Mouse (Mus musculus) stomach, embryonic 14.5 days (tissue): Measurements from ENCODE around the gene Ankrd13c. TPM values are rescaled to one million over a fixed set of nuclear protein-coding genes. Genes with fewer than 3 reads are reported as not detected.

Source experiments
- ATAC-seq: fragments of 200-750 bp; cut with Nextera tagmentation; 2 replicates; pipeline ENCODE4 v1.8.0; 2017; ENCODE audit warnings: low read depth, moderate TSS enrichment; ENCODE audit not compliant: insufficient number of reproducible peaks, insufficient read depth, low FRiP score
- H3K27ac ChIP-seq: fragments of 300-500 bp; sonication (generic); 2 replicates; pipeline ENCODE4 v1.5.1; 2014; ENCODE audit warnings: mild to moderate bottlenecking, low read length, moderate library complexity, mixed read lengths
- H3K27me3 ChIP-seq: fragments of 300-500 bp; sonication (generic); 2 replicates; pipeline ENCODE4 v1.6.1; 2014; ENCODE audit warnings: low read length, control low read depth, mixed read lengths; ENCODE audit not compliant: control insufficient read depth, insufficient read depth
- H3K36me3 ChIP-seq: fragments of 300-500 bp; sonication (generic); 2 replicates; pipeline ENCODE4 v1.6.1; 2014; ENCODE audit warnings: mild to moderate bottlenecking, control low read depth, low read length, moderate library complexity, mixed read lengths; ENCODE audit not compliant: control insufficient read depth, insufficient read depth
- H3K4me1 ChIP-seq: fragments of 300-500 bp; sonication (generic); 2 replicates; pipeline ENCODE4 v1.6.1; 2014; ENCODE audit warnings: low read length, control low read depth, mixed read lengths; ENCODE audit not compliant: control insufficient read depth, insufficient read depth
- H3K4me2 ChIP-seq: fragments of 300-500 bp; sonication (generic); replicated peaks from 2 replicates; pipeline ENCODE4 v1.6.1; 2014; ENCODE audit warnings: low read depth, low read length, control low read depth
- H3K4me3 ChIP-seq: fragments of 300-500 bp; sonication (generic); 2 replicates; pipeline ENCODE4 v1.5.1; 2014; ENCODE audit warnings: low read depth, low read length, control low read depth
- H3K9ac ChIP-seq: fragments of 300-500 bp; sonication (generic); replicated peaks from 2 replicates; pipeline ENCODE4 v1.6.1; 2014; ENCODE audit warnings: low read depth, mild to moderate bottlenecking, control low read depth, low read length, moderate library complexity, mixed read lengths
- H3K9me3 ChIP-seq: fragments of 300-500 bp; sonication (generic); 2 replicates; pipeline ENCODE4 v1.6.1; 2016; ENCODE audit warnings: low read depth, low read length, control low read depth; ENCODE audit not compliant: control insufficient read depth
- WGBS: fragments of 180-500 bp; shearing (Covaris S2); extraction: QIAGEN DNeasy Blood & Tissue Kit; methylation state at CpG from one replicate; pipeline ENCODE4 v1.1.7; 2014; 5-methylcytosine and 5-hydroxymethylcytosine counted together
- polyA plus RNA-seq: library from polyadenylated mRNA; unstranded; fragments of >200 nt; fragmentation: Nextera tagmentation; extraction: Ambion mirVana; gene quantifications from 2 replicates; pipeline ENCODE4 v1.2.1, GENCODE M21; 2014

The Ankrd13c gene
- polyA plus RNA-seq, 1 experiment from 2014 or later = 24.7 TPM

- 91% methylated on average over 2 of the region's 2 CpGs for WGBS
- ATAC-seq = no peak
- H3K9ac ChIP-seq = no peak overlapping the region
- no peaks in the 10 kb centered on the region for H3K9me3 ChIP-seq
- no peaks in the 10 kb centered on the region for H3K4me1 ChIP-seq
- no peaks in the 10 kb centered on the region for H3K36me3 ChIP-seq
- H3K4me2 ChIP-seq = no peak overlapping the region
- no peaks in the 10 kb centered on the region for H3K27me3 ChIP-seq
- H3K27ac ChIP-seq = no peak overlapping the region
- no peak overlapping the region for H3K4me3 ChIP-seq
Observed at GRCm38 (mm10) chr3:157971151-157971550, 24.1 kb downstream of the Ankrd13c start.

- no peak for ATAC-seq
- no peak overlapping the region for H3K9ac ChIP-seq
- H3K36me3 ChIP-seq = no peaks in the 10 kb centered on the region
- H3K27ac ChIP-seq = no peak overlapping the region
- H3K9me3 ChIP-seq = no peaks in the 10 kb centered on the region
- H3K27me3 ChIP-seq = no peaks in the 10 kb centered on the region
- H3K4me2 ChIP-seq = no peak overlapping the region
- 98% methylated on average over 2 of the region's 2 CpGs for WGBS
- H3K4me3 ChIP-seq = no peak overlapping the region
- no peaks in the 10 kb centered on the region for H3K4me1 ChIP-seq
Observed at GRCm38 (mm10) chr3:157973236-157973635, 26.2 kb downstream of the Ankrd13c start.

GRCm38 (mm10) chr3:157979619-157980018 lies 32.6 kb downstream of the Ankrd13c start:
- no peak overlapping the region for H3K4me2 ChIP-seq
- no peak overlapping the region for H3K4me3 ChIP-seq
- no peak for ATAC-seq
- no peaks in the 10 kb centered on the region for H3K9me3 ChIP-seq
- H3K27me3 ChIP-seq = no peaks in the 10 kb centered on the region
- H3K27ac ChIP-seq = no peak overlapping the region
- H3K9ac ChIP-seq = no peak overlapping the region
- H3K36me3 ChIP-seq = no peaks in the 10 kb centered on the region
- H3K4me1 ChIP-seq = no peaks in the 10 kb centered on the region

- ATAC-seq = no peak
Observed at GRCm38 (mm10) chr3:157993322-157993721, 46.3 kb downstream of the Ankrd13c start.

GRCm38 (mm10) chr3:157995726-157996125 lies 48.7 kb downstream of the Ankrd13c start:
- Histone ChIP-seq H3K4me3 (no peak overlapping the region), H3K27me3 (no peaks in the 10 kb centered on the region), H3K27ac (no peak overlapping the region), H3K9ac (no peak overlapping the region), H3K4me2 (no peak overlapping the region), H3K36me3 (peaks cover 7% of the 10 kb centered on the region), H3K9me3 (no peaks in the 10 kb centered on the region), H3K4me1 (no peaks in the 10 kb centered on the region)
- ATAC-seq = no peak
- WGBS = 90% methylated on average over 2 of the region's 2 CpGs

More at GRCm38 (mm10) chr3:157993322-157993721, 46.3 kb downstream of the Ankrd13c start:
- Histone ChIP-seq H3K9me3 (no peaks in the 10 kb centered on the region), H3K4me2 (no peak overlapping the region), H3K36me3 (peaks cover 14% of the 10 kb centered on the region), H3K9ac (no peak overlapping the region), H3K27ac (no peak overlapping the region), H3K27me3 (no peaks in the 10 kb centered on the region), H3K4me3 (no peak overlapping the region), H3K4me1 (no peaks in the 10 kb centered on the region)

- no peak overlapping the region for H3K9ac ChIP-seq
- WGBS = 74% methylated on average over 1 of the region's 1 CpGs
- no peak for ATAC-seq
- H3K4me2 ChIP-seq = no peak overlapping the region
- no peak overlapping the region for H3K27ac ChIP-seq
- no peaks in the 10 kb centered on the region for H3K27me3 ChIP-seq
- peaks cover 11% of the 10 kb centered on the region for H3K36me3 ChIP-seq
- H3K4me3 ChIP-seq = no peak overlapping the region
- no peaks in the 10 kb centered on the region for H3K9me3 ChIP-seq
- no peaks in the 10 kb centered on the region for H3K4me1 ChIP-seq
Observed at GRCm38 (mm10) chr3:157998742-157999369, 51.8 kb downstream of the Ankrd13c start.

GRCm38 (mm10) chr3:158008647-158009046 lies 61.6 kb downstream of the Ankrd13c start:
- H3K9me3 ChIP-seq = no peaks in the 10 kb centered on the region
- no peak overlapping the region for H3K27ac ChIP-seq
- no peaks in the 10 kb centered on the region for H3K4me1 ChIP-seq
- H3K4me2 ChIP-seq = no peak overlapping the region
- no peak overlapping the region for H3K4me3 ChIP-seq
- no peaks in the 10 kb centered on the region for H3K27me3 ChIP-seq
- 63% methylated on average over 1 of the region's 1 CpGs for WGBS
- H3K9ac ChIP-seq = no peak overlapping the region
- ATAC-seq = no peak
- H3K36me3 ChIP-seq = peaks cover 52% of the 10 kb centered on the region

- no peaks in the 10 kb centered on the region for H3K4me1 ChIP-seq
- H3K9me3 ChIP-seq = no peaks in the 10 kb centered on the region
- H3K4me2 ChIP-seq = no peak overlapping the region
- WGBS = 41% methylated on average over 1 of the region's 1 CpGs
- no peaks in the 10 kb centered on the region for H3K27me3 ChIP-seq
- H3K4me3 ChIP-seq = no peak overlapping the region
- H3K36me3 ChIP-seq = peaks cover 50% of the 10 kb centered on the region
- ATAC-seq = no peak
- no peak overlapping the region for H3K9ac ChIP-seq
- no peak overlapping the region for H3K27ac ChIP-seq
Observed at GRCm38 (mm10) chr3:158009762-158010320, 62.8 kb downstream of the Ankrd13c start.
